Mouse (Mus musculus) hindbrain, embryonic 11.5 days (tissue): ENCODE data around the gene Rere. TPM values are rescaled to one million over a fixed set of nuclear protein-coding genes. Genes with fewer than 3 reads are reported as not detected.

Experiments
- ATAC-seq: fragments of 200-750 bp; cut with Nextera tagmentation; 2 replicates; pipeline ENCODE4 v1.8.0; 2017; ENCODE audit warnings: mild to moderate bottlenecking, moderate TSS enrichment, moderate library complexity; ENCODE audit not compliant: low FRiP score
- DNase-seq: peaks from one replicate; pipeline ENCODE4 v3.0.0-alpha.2; 2015; ENCODE audit warnings: low spot score
- H3K27ac ChIP-seq: fragments of 300-500 bp; sonication (generic); 2 replicates; pipeline ENCODE4 v1.5.1; 2014; ENCODE audit warnings: mild to moderate bottlenecking, low read depth, low read length
- H3K27me3 ChIP-seq: fragments of 300-500 bp; sonication (generic); 2 replicates; pipeline ENCODE4 v1.6.1; 2014; ENCODE audit warnings: mild to moderate bottlenecking, low read length, moderate library complexity, mixed read lengths; ENCODE audit not compliant: control insufficient read depth, insufficient read depth
- H3K36me3 ChIP-seq: fragments of 300-500 bp; sonication (generic); 2 replicates; pipeline ENCODE4 v1.6.1; 2014; ENCODE audit warnings: mild to moderate bottlenecking, low read length, moderate library complexity, mixed read lengths; ENCODE audit not compliant: control insufficient read depth, insufficient read depth
- H3K4me1 ChIP-seq: fragments of 300-500 bp; sonication (generic); replicated peaks from 2 replicates; pipeline ENCODE4 v1.6.1; 2014; ENCODE audit warnings: low read length, mixed read lengths; ENCODE audit not compliant: control insufficient read depth, insufficient read depth
- H3K4me2 ChIP-seq: fragments of 300-500 bp; sonication (generic); replicated peaks from 2 replicates; pipeline ENCODE4 v1.6.1; 2014; ENCODE audit warnings: mild to moderate bottlenecking, low read depth, low read length
- H3K4me3 ChIP-seq: fragments of 300-500 bp; sonication (generic); 2 replicates; pipeline ENCODE4 v1.5.1; 2014; ENCODE audit warnings: low read depth, low read length
- H3K9ac ChIP-seq: fragments of 300-500 bp; sonication (generic); 2 replicates; pipeline ENCODE4 v1.6.1; 2014; ENCODE audit warnings: low read depth, low read length
- H3K9me3 ChIP-seq: fragments of 300-500 bp; sonication (generic); 2 replicates; pipeline ENCODE4 v1.6.1; 2016; ENCODE audit warnings: low read length; ENCODE audit not compliant: control insufficient read depth
- WGBS: fragments of 180-500 bp; shearing (Covaris S2); extraction: QIAGEN DNeasy Blood & Tissue Kit; methylation state at CpG from one replicate; pipeline ENCODE4 v1.1.7; 2014; 5-methylcytosine and 5-hydroxymethylcytosine counted together
- polyA plus RNA-seq: library from polyadenylated mRNA; unstranded; fragments of >200 nt; fragmentation: Nextera tagmentation; extraction: Ambion mirVana; gene quantifications from 2 replicates; pipeline ENCODE4 v1.2.1, GENCODE M21; 2014

The Rere gene
- polyA plus RNA-seq, 1 experiment from 2014 or later, result 50.0 TPM

- Histone ChIP-seq H3K9me3 (no peaks in the 10 kb centered on the region), H3K27me3 (peaks cover 14% of the 10 kb centered on the region; the same call in 1 of the 2 replicates), H3K4me2 (no peak overlapping the region), H3K27ac (no peak overlapping the region), H3K4me1 (0 out of 2 replicates have a peak, but pooled peaks cover 2% of the 10 kb centered on the region), H3K9ac (no peak overlapping the region), H3K36me3 (no peaks in the 10 kb centered on the region), H3K4me3 (no peak overlapping the region)
- ATAC-seq (no peak), DNase-seq (no peak)
- 57% methylated on average over 11 of the region's 11 CpGs for WGBS
Observed at GRCm38 (mm10) chr4:150653072-150653599, 371.7 kb downstream of the Rere start.

DNA sequence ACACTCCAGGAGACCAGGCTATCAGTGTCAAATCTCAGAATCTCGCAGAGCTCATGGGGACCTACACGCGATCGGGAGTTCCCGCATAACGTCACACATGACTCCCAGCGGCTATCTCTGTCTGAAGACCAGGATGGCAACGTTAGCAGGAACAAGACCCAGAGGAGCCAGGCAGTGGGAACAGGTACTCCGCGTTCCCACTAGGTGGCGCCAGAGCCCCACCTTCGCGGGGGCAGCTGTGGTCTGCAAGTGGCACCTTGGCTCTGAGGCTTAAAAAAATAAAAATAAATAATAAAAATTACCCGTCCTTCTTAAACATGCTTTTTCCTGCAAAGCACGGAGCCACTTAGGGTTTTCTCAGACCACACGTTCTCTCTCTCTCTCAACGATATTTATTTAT is 374.5 kb downstream of the Rere start:
- DNase-seq (peak; percentile 89), ATAC-seq (peak; percentile 73)
- H3K27me3 ChIP-seq, result peaks cover 14% of the 10 kb centered on the region; the same call in 1 of the 2 replicates
- no peaks in the 10 kb centered on the region for H3K36me3 ChIP-seq
- no peak overlapping the region for H3K9ac ChIP-seq
- H3K4me3 ChIP-seq, result no peak overlapping the region
- 6% methylated on average over 17 of the region's 17 CpGs for WGBS
- H3K4me2 ChIP-seq, result no peak overlapping the region
- 0 out of 2 replicates have a peak, but pooled peaks cover 2% of the 10 kb centered on the region for H3K4me1 ChIP-seq
- no peaks in the 10 kb centered on the region for H3K9me3 ChIP-seq
- no peak overlapping the region for H3K27ac ChIP-seq

DNA sequence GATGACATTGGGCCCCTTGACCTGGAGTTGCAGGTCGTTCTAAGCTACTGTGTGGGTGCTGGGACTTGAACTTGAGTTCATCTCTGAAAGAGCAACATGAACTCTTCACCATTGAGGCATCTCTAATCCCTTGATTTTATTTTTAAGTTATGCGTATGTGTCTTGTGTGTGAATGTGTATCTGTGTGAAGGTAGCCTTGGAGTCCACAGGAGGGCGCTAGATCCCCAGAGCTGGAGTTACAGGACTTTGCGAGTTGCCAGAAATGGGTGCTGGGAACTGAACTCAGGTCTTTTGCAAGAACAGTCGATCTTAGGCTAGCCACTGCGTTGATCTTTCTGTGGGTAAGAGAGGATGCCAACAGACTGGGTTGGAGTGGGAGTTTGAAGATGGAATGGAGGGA is 375.1 kb downstream of the Rere start:
- no peak for DNase-seq

DNA sequence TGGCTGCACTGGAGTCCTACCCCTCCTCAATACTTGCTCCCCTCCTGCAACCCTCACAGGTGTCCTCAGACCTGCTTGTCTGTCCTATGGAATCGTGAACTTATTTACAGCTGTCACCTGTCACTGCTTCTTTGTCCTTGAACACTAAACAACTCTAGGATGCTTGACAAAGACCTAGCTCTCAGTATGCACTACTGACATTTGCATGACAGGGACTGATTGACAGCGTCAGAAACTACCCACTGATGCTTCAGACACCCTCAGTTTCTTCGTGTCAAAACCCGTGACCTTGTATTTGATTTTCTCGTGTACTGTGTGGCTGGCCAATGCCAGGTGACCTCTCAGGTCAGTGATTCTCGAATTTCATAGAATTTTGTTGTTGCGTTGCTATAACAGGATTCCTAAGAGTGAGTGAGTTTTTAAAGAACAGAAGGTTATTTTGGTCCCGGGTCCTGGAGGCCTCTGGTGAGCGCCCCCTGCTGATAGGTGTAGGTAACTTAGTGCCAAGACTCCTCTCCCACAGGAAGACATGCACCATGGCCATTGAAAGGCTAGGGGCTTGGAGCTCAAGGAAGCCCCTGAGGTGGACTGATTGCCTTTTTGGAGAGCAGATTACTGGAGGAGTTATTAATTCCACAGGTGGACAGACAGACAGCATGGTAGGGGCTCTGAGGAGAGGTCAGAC is 378.6 kb downstream of the Rere start:
- Histone ChIP-seq H3K27ac (no peak overlapping the region), H3K9ac (no peak overlapping the region), H3K4me2 (no peak overlapping the region), H3K4me3 (no peak overlapping the region), H3K9me3 (no peaks in the 10 kb centered on the region), H3K36me3 (no peaks in the 10 kb centered on the region), H3K27me3 (no peaks in the 10 kb centered on the region; the same call in 1 of the 2 replicates), H3K4me1 (no peaks in the 10 kb centered on the region; the same call in 1 of the 2 replicates)
- 69% methylated on average over 9 of the region's 9 CpGs for WGBS
- DNase-seq (peak; percentile 43), ATAC-seq (no peak)

More for the DNA sequence above, 375.1 kb downstream of the Rere start:
- no peaks in the 10 kb centered on the region for H3K36me3 ChIP-seq
- WGBS, result 85% methylated on average over 6 of the region's 6 CpGs
- H3K4me2 ChIP-seq, result no peak overlapping the region
- H3K9me3 ChIP-seq, result no peaks in the 10 kb centered on the region
- no peak overlapping the region for H3K27ac ChIP-seq
- H3K9ac ChIP-seq, result no peak overlapping the region
- peaks cover 2% of the 10 kb centered on the region; the same call in 1 of the 2 replicates for H3K4me1 ChIP-seq
- no peak overlapping the region for H3K4me3 ChIP-seq
- ATAC-seq, result no peak
- peaks cover 14% of the 10 kb centered on the region; the same call in 1 of the 2 replicates for H3K27me3 ChIP-seq

- no peak for ATAC-seq
- H3K27me3 ChIP-seq, result no peaks in the 10 kb centered on the region; the same call in 1 of the 2 replicates
- 8% methylated on average over 13 of the region's 13 CpGs for WGBS
- no peak overlapping the region for H3K27ac ChIP-seq
- no peaks in the 10 kb centered on the region for H3K36me3 ChIP-seq
- DNase-seq, result no peak
- H3K9ac ChIP-seq, result peak overlapping the region; percentile 37; the same call in 1 of the 2 replicates
- no peaks in the 10 kb centered on the region for H3K9me3 ChIP-seq
- peak overlapping the region; percentile 16 for H3K4me2 ChIP-seq
- no peak overlapping the region for H3K4me3 ChIP-seq
- no peaks in the 10 kb centered on the region; the same call in 1 of the 2 replicates for H3K4me1 ChIP-seq
Observed at GRCm38 (mm10) chr4:150661886-150662285, 380.4 kb downstream of the Rere start.

GRCm38 (mm10) chr4:150663192-150663591 is 381.7 kb downstream of the Rere start:
- Histone ChIP-seq H3K27ac (no peak overlapping the region), H3K27me3 (no peaks in the 10 kb centered on the region; the same call in 1 of the 2 replicates), H3K4me3 (no peak overlapping the region), H3K4me1 (no peaks in the 10 kb centered on the region; the same call in 1 of the 2 replicates), H3K36me3 (no peaks in the 10 kb centered on the region), H3K4me2 (no peak overlapping the region), H3K9ac (no peak overlapping the region), H3K9me3 (no peaks in the 10 kb centered on the region)
- 58% methylated on average over 12 of the region's 12 CpGs for WGBS
- ATAC-seq, result no peak
- peak; percentile 77 for DNase-seq

DNA sequence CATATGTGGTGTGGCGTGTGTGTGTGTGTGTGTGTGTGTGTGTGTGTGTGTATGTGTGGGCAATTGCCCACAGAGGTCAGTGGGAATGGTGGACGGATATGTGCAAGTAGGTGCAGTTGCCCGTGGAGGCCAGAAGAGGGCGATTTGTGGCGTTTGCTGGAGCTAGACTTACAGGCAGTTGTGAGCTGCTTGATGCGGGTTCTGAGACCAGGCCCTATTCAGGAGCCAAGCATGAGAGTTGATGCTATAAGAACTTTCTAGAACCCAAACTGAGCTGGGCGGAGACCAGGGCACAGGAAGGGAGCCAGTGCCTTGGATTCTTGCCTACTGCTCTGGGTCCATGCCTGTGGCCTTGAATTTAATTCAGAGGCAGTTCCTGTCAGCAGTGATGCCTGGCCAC is 383.3 kb downstream of the Rere start:
- Histone ChIP-seq H3K27me3 (no peaks in the 10 kb centered on the region; the same call in 1 of the 2 replicates), H3K9ac (no peak overlapping the region), H3K4me2 (no peak overlapping the region), H3K27ac (no peak overlapping the region), H3K4me1 (no peaks in the 10 kb centered on the region; the same call in 1 of the 2 replicates), H3K9me3 (no peaks in the 10 kb centered on the region), H3K4me3 (no peak overlapping the region), H3K36me3 (no peaks in the 10 kb centered on the region)
- 80% methylated on average over 7 of the region's 7 CpGs for WGBS
- DNase-seq (no peak), ATAC-seq (no peak)

DNA sequence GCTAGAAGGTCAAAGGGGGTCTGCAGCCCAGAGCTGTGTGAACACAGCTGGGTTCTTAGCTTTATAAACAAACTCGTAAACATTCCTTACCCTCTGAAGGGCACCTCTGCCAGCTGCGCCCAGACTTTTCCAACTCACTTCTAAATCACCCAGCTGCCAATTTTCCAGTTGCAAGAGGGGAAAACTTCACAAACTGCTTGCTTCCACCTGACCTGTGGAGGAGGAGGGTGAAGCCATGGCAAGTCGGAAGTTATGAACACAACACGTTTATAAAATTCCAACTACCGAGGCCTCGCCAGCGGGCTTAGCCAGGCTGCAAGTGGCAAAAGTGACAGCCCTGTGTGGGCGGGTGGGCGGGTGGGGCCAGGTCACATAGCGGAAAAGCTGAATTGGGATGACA is 384.4 kb downstream of the Rere start:
- Histone ChIP-seq H3K4me3 (no peak overlapping the region), H3K4me1 (no peaks in the 10 kb centered on the region; the same call in 1 of the 2 replicates), H3K4me2 (no peak overlapping the region), H3K9ac (no peak overlapping the region), H3K27me3 (no peaks in the 10 kb centered on the region; the same call in 1 of the 2 replicates), H3K27ac (no peak overlapping the region), H3K36me3 (no peaks in the 10 kb centered on the region), H3K9me3 (no peaks in the 10 kb centered on the region)
- DNase-seq, result no peak
- ATAC-seq, result no peak
- WGBS, result 82% methylated on average over 10 of the region's 10 CpGs
